Mouse (Mus musculus): ENCODE results near the gene Khdc4. TPM values are rescaled to one million over a fixed set of nuclear protein-coding genes. Genes with fewer than 3 reads are reported as not detected.

The Khdc4 gene
- polyA plus RNA-seq, 1 experiment, result 23.2 TPM

DNA sequence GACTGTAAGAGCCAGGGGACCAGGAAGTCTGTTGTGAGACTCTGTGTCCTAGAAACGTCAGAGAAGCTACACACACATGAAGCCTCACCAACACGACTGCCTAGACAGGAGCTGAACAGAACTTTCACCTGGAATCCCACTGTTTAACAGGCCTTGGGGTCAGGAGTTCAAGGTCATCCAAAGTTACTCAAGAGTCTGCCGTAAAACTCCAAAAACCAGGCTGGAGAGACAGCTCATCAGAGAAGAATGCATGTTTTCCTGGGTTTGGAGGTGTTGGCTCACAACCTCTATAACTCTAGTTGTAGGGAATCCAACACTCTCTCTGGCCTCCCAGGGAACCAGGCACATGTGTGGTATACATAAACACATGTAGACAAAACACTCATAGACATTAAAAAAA, 69.9 kb downstream of the Khdc4 start:
- H3K27ac ChIP-seq (ENCODE audit: insufficient read depth, low read depth, low read length), result no peak overlapping the region
- TF ChIP-seq CTCF (IDR thresholded peaks at IDR 0.05; ENCODE audit: extremely low read depth, insufficient read length, insufficient replicate concordance, low read depth, low read length) (no peak), POLR2A (IDR thresholded peaks at IDR 0.05; ENCODE audit: low read depth, low read length) (no peak)
- WGBS, result 53% methylated on average over 3 of the region's 3 CpGs

DNA sequence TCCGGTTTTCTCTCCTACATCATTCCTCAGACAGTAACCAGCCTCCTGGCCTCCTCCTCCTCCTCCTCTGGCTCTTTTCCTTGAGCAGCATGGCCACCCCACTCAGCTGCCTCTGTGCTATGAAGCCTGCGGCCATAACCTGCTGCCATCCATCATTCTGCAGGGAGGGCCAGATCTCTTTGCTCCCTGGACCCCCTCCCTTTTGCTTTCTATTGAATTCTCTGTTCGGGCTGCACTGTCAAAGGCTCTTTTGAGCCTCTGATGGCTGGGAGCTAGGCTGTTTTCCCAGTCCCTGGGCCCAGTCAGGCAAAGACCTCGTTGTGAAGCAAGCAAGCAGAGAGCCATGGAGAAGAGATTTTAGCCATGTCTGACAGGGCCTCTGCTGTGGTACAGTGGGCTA, 70.7 kb downstream of the Khdc4 start:
- H3K27ac ChIP-seq (ENCODE audit: insufficient read depth, low read depth, low read length), result no peak overlapping the region
- H3K36me3 ChIP-seq (ENCODE audit: control insufficient read depth, insufficient read depth, low read length), result no peaks in the 10 kb centered on the region
- H3K4me1 ChIP-seq (ENCODE audit: control insufficient read depth, insufficient read depth, insufficient read length, low read length), result no peaks in the 10 kb centered on the region
- WGBS, result 73% methylated on average over 4 of the region's 4 CpGs
- no peak overlapping the region for H3K4me3 ChIP-seq (ENCODE audit: low read depth, low read length)
- TF ChIP-seq CTCF (IDR thresholded peaks at IDR 0.05; ENCODE audit: extremely low read depth, insufficient read length, insufficient replicate concordance, low read depth, low read length) (no peak), POLR2A (IDR thresholded peaks at IDR 0.05; ENCODE audit: low read depth, low read length) (no peak)
- no peaks in the 10 kb centered on the region for H3K27me3 ChIP-seq (ENCODE audit: control insufficient read depth, insufficient read depth, low read length)

More for the DNA sequence above, 69.9 kb downstream of the Khdc4 start:
- H3K4me1 ChIP-seq (ENCODE audit: control insufficient read depth, insufficient read depth, insufficient read length, low read length), result no peaks in the 10 kb centered on the region
- no peaks in the 10 kb centered on the region for H3K27me3 ChIP-seq (ENCODE audit: control insufficient read depth, insufficient read depth, low read length)
- no peaks in the 10 kb centered on the region for H3K36me3 ChIP-seq (ENCODE audit: control insufficient read depth, insufficient read depth, low read length)
- H3K4me3 ChIP-seq (ENCODE audit: low read depth, low read length), result no peak overlapping the region

DNA sequence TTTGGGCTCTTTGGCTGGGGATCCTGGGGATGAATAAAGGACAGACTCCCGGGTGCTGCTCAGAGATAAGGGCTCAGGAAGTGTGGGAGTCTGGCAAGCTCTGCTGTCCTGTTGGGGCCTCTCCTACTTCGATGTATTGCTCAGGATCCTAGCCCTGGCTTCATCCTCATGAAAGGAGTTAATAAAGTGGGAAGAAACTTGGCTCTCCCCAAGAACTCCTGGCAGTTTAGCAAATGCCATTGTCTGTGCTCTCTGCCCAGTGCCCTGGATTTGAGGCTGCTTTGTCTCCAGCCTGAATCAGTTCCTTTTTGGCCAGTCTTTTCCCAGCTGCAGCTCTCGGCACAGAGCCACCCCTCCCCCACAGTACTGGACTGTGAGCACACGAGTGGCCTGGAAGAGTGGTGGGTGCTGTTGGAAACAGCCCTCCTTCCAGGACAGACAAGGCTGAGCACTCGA, 72.5 kb downstream of the Khdc4 start:
- no peaks in the 10 kb centered on the region for H3K36me3 ChIP-seq (ENCODE audit: control insufficient read depth, insufficient read depth, low read length)
- no peaks in the 10 kb centered on the region for H3K27me3 ChIP-seq (ENCODE audit: control insufficient read depth, insufficient read depth, low read length)
- peak overlapping the region; percentile 14; the same call in 1 of the 2 replicates for H3K27ac ChIP-seq (ENCODE audit: insufficient read depth, low read depth, low read length)
- H3K4me1 ChIP-seq (ENCODE audit: control insufficient read depth, insufficient read depth, insufficient read length, low read length), result no peaks in the 10 kb centered on the region
- 35% methylated on average over 5 of the region's 5 CpGs for WGBS
- no peak for TF ChIP-seq POLR2A (IDR thresholded peaks at IDR 0.05; ENCODE audit: low read depth, low read length)
- no peak overlapping the region for H3K4me3 ChIP-seq (ENCODE audit: low read depth, low read length)

DNA sequence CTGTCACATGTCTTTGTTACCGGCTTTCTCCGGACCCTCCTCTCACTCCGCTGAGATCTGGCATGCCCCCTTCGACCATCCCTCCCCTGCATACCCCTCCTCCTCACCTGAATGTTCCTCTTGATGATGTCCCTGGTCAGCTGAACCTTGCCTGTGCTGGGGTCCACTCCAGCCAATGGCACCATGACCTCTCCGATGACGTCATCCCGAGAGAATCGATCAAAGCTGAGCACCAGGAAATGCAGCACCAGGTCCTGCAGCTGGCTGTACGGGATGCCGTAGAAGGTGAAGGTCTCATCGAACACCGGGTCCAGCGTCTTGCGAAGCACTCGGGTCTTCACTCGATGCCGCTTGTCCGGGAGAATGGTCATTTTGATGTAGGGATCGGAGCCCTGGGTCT, 76.0 kb downstream of the Khdc4 start:
- Histone ChIP-seq H3K27ac (ENCODE audit: insufficient read depth, low read depth, low read length) (no peak overlapping the region), H3K4me3 (ENCODE audit: low read depth, low read length) (no peak overlapping the region), H3K4me1 (ENCODE audit: control insufficient read depth, insufficient read depth, insufficient read length, low read length) (no peaks in the 10 kb centered on the region), H3K36me3 (ENCODE audit: control insufficient read depth, insufficient read depth, low read length) (no peaks in the 10 kb centered on the region), H3K27me3 (ENCODE audit: control insufficient read depth, insufficient read depth, low read length) (no peaks in the 10 kb centered on the region)
- TF ChIP-seq POLR2A (IDR thresholded peaks at IDR 0.05; ENCODE audit: low read depth, low read length) (no peak), CTCF (IDR thresholded peaks at IDR 0.05; ENCODE audit: extremely low read depth, insufficient read length, insufficient replicate concordance, low read depth, low read length) (no peak)
- WGBS, result 86% methylated on average over 19 of the region's 19 CpGs

DNA sequence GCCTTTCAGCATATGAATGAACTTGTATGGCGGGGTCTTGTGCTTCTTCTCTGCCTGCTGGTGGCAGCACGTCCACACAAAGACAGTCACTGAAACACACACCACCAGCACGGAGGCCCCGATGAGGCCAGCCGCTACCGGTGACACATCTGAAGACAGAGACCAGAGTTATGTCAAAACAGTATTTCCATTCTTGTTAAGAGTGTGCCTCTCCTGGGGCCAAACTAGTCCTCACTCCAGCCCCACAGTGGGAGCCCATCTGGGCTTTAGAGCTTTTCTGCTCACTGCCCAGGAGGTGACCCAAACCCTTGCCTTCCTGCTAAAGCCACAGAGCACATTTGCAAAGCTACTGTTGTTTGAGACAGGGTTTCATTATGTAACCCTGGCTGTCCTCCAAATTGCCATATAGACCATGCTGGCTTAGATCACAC, 76.8 kb downstream of the Khdc4 start:
- no peak for TF ChIP-seq POLR2A (IDR thresholded peaks at IDR 0.05; ENCODE audit: low read depth, low read length)
- Histone ChIP-seq H3K27ac (ENCODE audit: insufficient read depth, low read depth, low read length) (no peak overlapping the region), H3K27me3 (ENCODE audit: control insufficient read depth, insufficient read depth, low read length) (no peaks in the 10 kb centered on the region), H3K4me3 (ENCODE audit: low read depth, low read length) (no peak overlapping the region), H3K36me3 (ENCODE audit: control insufficient read depth, insufficient read depth, low read length) (no peaks in the 10 kb centered on the region), H3K4me1 (ENCODE audit: control insufficient read depth, insufficient read depth, insufficient read length, low read length) (no peaks in the 10 kb centered on the region)
- 69% methylated on average over 6 of the region's 6 CpGs for WGBS

Other genes starting within 250 kb of the Khdc4 start
- 137 and 321 TPM in 2 replicates for gene Sema4a, start 224.6 kb upstream of the Khdc4 start, polyA plus RNA-seq (2012; rRNA removed)
- gene Lmna, start 175.8 kb upstream of the Khdc4 start, polyA plus RNA-seq (2012; rRNA removed), result 209 and 353 TPM in 2 replicates
- 0.41 and 0.60 TPM in 2 replicates for gene Mex3a, start 153.4 kb upstream of the Khdc4 start, polyA plus RNA-seq (2012; rRNA removed)
- gene Rab25, start 137.5 kb upstream of the Khdc4 start, polyA plus RNA-seq (2012; rRNA removed), result 132 and 184 TPM in 2 replicates
- 99.8 and 167 TPM in 2 replicates for gene Lamtor2, start 132.7 kb upstream of the Khdc4 start, polyA plus RNA-seq (2012; rRNA removed)
- gene Ubqln4, start 132.0 kb upstream of the Khdc4 start, polyA plus RNA-seq (2012; rRNA removed), result 26.0 and 35.4 TPM in 2 replicates
- gene Ssr2, start 109.9 kb upstream of the Khdc4 start, polyA plus RNA-seq (2012; rRNA removed), result 130 and 182 TPM in 2 replicates
- gene Arhgef2, start 79.8 kb upstream of the Khdc4 start, polyA plus RNA-seq (2012; rRNA removed), result 49.5 and 110 TPM in 2 replicates
- not detected in 2 replicates for gene Rxfp4, start 32.7 kb upstream of the Khdc4 start, polyA plus RNA-seq (2012; rRNA removed)
- 13.2 and 21.5 TPM in 2 replicates for gene Rit1, start 31.0 kb downstream of the Khdc4 start, polyA plus RNA-seq (2012; rRNA removed)
- gene Syt11, start 89.4 kb downstream of the Khdc4 start, polyA plus RNA-seq (2012; rRNA removed), result 1.8 and 1.9 TPM in 2 replicates
- 4.5 and 8.7 TPM in 2 replicates for gene Gon4l, start 149.4 kb downstream of the Khdc4 start, polyA plus RNA-seq (2012; rRNA removed)
- gene Msto1, start 228.2 kb downstream of the Khdc4 start, polyA plus RNA-seq (2012; rRNA removed), result 7.6 and 12.4 TPM in 2 replicates